Mouse (Mus musculus) inflammation-experienced regulatory T-cells, adult 16 weeks (primary cell): ENCODE results near the gene Igflr1. TPM values are rescaled to one million over a fixed set of nuclear protein-coding genes. Genes with fewer than 3 reads are reported as not detected.

Source experiments
- polyA plus RNA-seq: library from polyadenylated mRNA; unstranded; fragments of 100-300 nt; shearing (Covaris generic); gene quantifications from one replicate; pipeline ENCODE4 v1.2.1, GENCODE M21; 2017

Igflr1 gene
- polyA plus RNA-seq, result 235 TPM

GRCm38 (mm10) chr7:30564970-30565571 lies at the start of gene Igflr1:
TSS of gene Igflr1 (plus strand) at chr7:30565427.

GRCm38 (mm10) chr7:30534633-30535577 lies 30.3 kb upstream of the Igflr1 start, which contains the start of gene Arhgap33:
TSS of gene Arhgap33 (minus strand) at chr7:30535060.

GRCm38 (mm10) chr7:30552102-30553020 lies 12.9 kb upstream of the Igflr1 start, which contains the start of the genes Hspb6 and Proser3:
TSS of gene Hspb6 (plus strand) at chr7:30552178.
TSS of gene Proser3 (minus strand) at chr7:30552299.

GRCm38 (mm10) chr7:30559443-30559954 lies 5.7 kb upstream of the Igflr1 start, which contains the start of gene Lin37:
TSS of gene Lin37 (minus strand) at chr7:30559838.

GRCm38 (mm10) chr7:30563117-30563905 lies 1.9 kb upstream of the Igflr1 start, which contains the start of the genes U2af1l4, Gm49396 and Psenen:
TSS of gene U2af1l4 (plus strand) at chr7:30563301.
TSS of gene Gm49396 (plus strand) at chr7:30563344.
TSS of gene Psenen (minus strand) at chr7:30563627.

GRCm38 (mm10) chr7:30588676-30589434 lies 23.6 kb downstream of the Igflr1 start, which contains the start of gene Kmt2b:
TSS of gene Kmt2b (minus strand) at chr7:30588726.

GRCm38 (mm10) chr7:30598786-30599185 lies 33.6 kb downstream of the Igflr1 start, which contains the start of gene Zbtb32:
TSS of gene Zbtb32 (minus strand) at chr7:30598909.

GRCm38 (mm10) chr7:30612654-30613402 lies 47.6 kb downstream of the Igflr1 start, which contains the start of gene Upk1a:
TSS of gene Upk1a (minus strand) at chr7:30612847.

Other genes starting within 250 kb of the Igflr1 start
- gene E130208F15Rik, start 243.7 kb upstream of the Igflr1 start, polyA plus RNA-seq, result not detected
- 11.3 TPM for gene Sdhaf1, start 241.5 kb upstream of the Igflr1 start, polyA plus RNA-seq
- gene Lrfn3, start 202.7 kb upstream of the Igflr1 start, polyA plus RNA-seq, result not detected
- gene Tyrobp, start 151.7 kb upstream of the Igflr1 start, polyA plus RNA-seq, result 14.5 TPM
- 407 TPM for gene Hcst, start 145.6 kb upstream of the Igflr1 start, polyA plus RNA-seq
- 110 TPM for gene Nfkbid, start 143.7 kb upstream of the Igflr1 start, polyA plus RNA-seq
- gene Aplp1, start 119.9 kb upstream of the Igflr1 start, polyA plus RNA-seq, result 7.7 TPM
- gene Kirrel2, start 107.7 kb upstream of the Igflr1 start, polyA plus RNA-seq, result not detected
- not detected for gene Nphs1, start 107.1 kb upstream of the Igflr1 start, polyA plus RNA-seq
- not detected for gene Prodh2, start 71.8 kb upstream of the Igflr1 start, polyA plus RNA-seq
- 1.5 TPM for gene Arhgap33, start 30.4 kb upstream of the Igflr1 start, polyA plus RNA-seq
- gene Hspb6, start 13.2 kb upstream of the Igflr1 start, polyA plus RNA-seq, result 3.7 TPM
- gene Proser3, start 13.1 kb upstream of the Igflr1 start, polyA plus RNA-seq, result 10.8 TPM
- 102 TPM for gene Lin37, start 5.6 kb upstream of the Igflr1 start, polyA plus RNA-seq
- gene U2af1l4, start 2.1 kb upstream of the Igflr1 start, polyA plus RNA-seq, result 47.4 TPM
- 122 TPM for gene Gm49396, start 2.1 kb upstream of the Igflr1 start, polyA plus RNA-seq
- 244 TPM for gene Psenen, start 1.8 kb upstream of the Igflr1 start, polyA plus RNA-seq
- 10.1 TPM for gene Kmt2b, start 23.3 kb downstream of the Igflr1 start, polyA plus RNA-seq
- gene Zbtb32, start 33.5 kb downstream of the Igflr1 start, polyA plus RNA-seq, result 19.2 TPM
- 0.82 TPM for gene Upk1a, start 47.4 kb downstream of the Igflr1 start, polyA plus RNA-seq
- 664 TPM for gene Cox6b1, start 60.7 kb downstream of the Igflr1 start, polyA plus RNA-seq
- not detected for gene Etv2, start 70.4 kb downstream of the Igflr1 start, polyA plus RNA-seq
- 224 TPM for gene Rbm42, start 84.9 kb downstream of the Igflr1 start, polyA plus RNA-seq
- gene Haus5, start 99.6 kb downstream of the Igflr1 start, polyA plus RNA-seq, result 41.2 TPM
- gene Pmis2, start 106.2 kb downstream of the Igflr1 start, polyA plus RNA-seq, result not detected
- gene 2200002J24Rik, start 133.5 kb downstream of the Igflr1 start, polyA plus RNA-seq, result not detected
- not detected for gene Atp4a, start 146.8 kb downstream of the Igflr1 start, polyA plus RNA-seq
- gene Tmem147, start 164.1 kb downstream of the Igflr1 start, polyA plus RNA-seq, result 117 TPM
- gene Gapdhs, start 178.3 kb downstream of the Igflr1 start, polyA plus RNA-seq, result 0.37 TPM
- 1.3 TPM for gene Sbsn, start 186.0 kb downstream of the Igflr1 start, polyA plus RNA-seq
- gene Dmkn, start 198.3 kb downstream of the Igflr1 start, polyA plus RNA-seq, result not detected
- gene Krtdap, start 222.5 kb downstream of the Igflr1 start, polyA plus RNA-seq, result not detected